Mouse (Mus musculus) midbrain, embryonic 11.5 days (tissue): ENCODE measurements around the gene Thrap3. TPM values are rescaled to one million over a fixed set of nuclear protein-coding genes. Genes with fewer than 3 reads are reported as not detected.
"Not testable (repeated sequence)": the region's sequence is repeated elsewhere in the genome, so short reads cannot be mapped to it uniquely, and the experiment has no call there.

Experiments
- ATAC-seq: fragments of 200-750 bp; cut with Nextera tagmentation; 2 replicates; pipeline ENCODE4 v1.8.0; 2017; ENCODE audit warnings: moderate TSS enrichment, moderate library complexity; ENCODE audit not compliant: low FRiP score
- DNase-seq: peaks from one replicate; pipeline ENCODE4 v3.0.0; 2015; ENCODE audit warnings: low spot score; ENCODE audit errors: missing footprints
- H3K27ac ChIP-seq: fragments of 300-500 bp; sonication (generic); 2 replicates; pipeline ENCODE4 v1.5.1; 2014; ENCODE audit warnings: low read depth, low read length
- H3K27me3 ChIP-seq: fragments of 300-500 bp; sonication (generic); 2 replicates; pipeline ENCODE4 v1.6.1; 2014; ENCODE audit warnings: mild to moderate bottlenecking, low read length, moderate library complexity, mixed read lengths; ENCODE audit not compliant: control insufficient read depth, insufficient read depth
- H3K36me3 ChIP-seq: fragments of 300-500 bp; sonication (generic); 2 replicates; pipeline ENCODE4 v1.6.1; 2014; ENCODE audit warnings: mild to moderate bottlenecking, low read length, moderate library complexity, mixed read lengths; ENCODE audit not compliant: control insufficient read depth, insufficient read depth
- H3K4me1 ChIP-seq: fragments of 300-500 bp; sonication (generic); 2 replicates; pipeline ENCODE4 v1.6.1; 2014; ENCODE audit warnings: low read length; ENCODE audit not compliant: control insufficient read depth, insufficient read depth
- H3K4me2 ChIP-seq: fragments of 300-500 bp; sonication (generic); 2 replicates; pipeline ENCODE4 v1.6.1; 2014; ENCODE audit warnings: mild to moderate bottlenecking, moderate library complexity
- H3K4me3 ChIP-seq: fragments of 300-500 bp; sonication (generic); 2 replicates; pipeline ENCODE4 v1.5.1; 2014; ENCODE audit warnings: low read depth, low read length
- H3K9ac ChIP-seq: fragments of 300-500 bp; sonication (generic); 2 replicates; pipeline ENCODE4 v1.6.1; 2014; ENCODE audit warnings: low read length
- H3K9me3 ChIP-seq: fragments of 300-500 bp; sonication (generic); 2 replicates; pipeline ENCODE4 v1.6.1; 2016; ENCODE audit warnings: low read length; ENCODE audit not compliant: control insufficient read depth
- WGBS: fragments of 180-500 bp; shearing (Covaris S2); extraction: QIAGEN DNeasy Blood & Tissue Kit; methylation state at CpG from one replicate; pipeline ENCODE4 v1.1.7; 2014; 5-methylcytosine and 5-hydroxymethylcytosine counted together
- polyA plus RNA-seq: library from polyadenylated mRNA; unstranded; fragments of >200 nt; fragmentation: Nextera tagmentation; extraction: Ambion mirVana; gene quantifications from 2 replicates; pipeline ENCODE4 v1.2.1, GENCODE M21; 2014

Gene Thrap3
- polyA plus RNA-seq, 1 experiment from 2014 or later, result 192 TPM

GRCm38 (mm10) chr4:126226640-126227039 lies 24.1 kb upstream of the Thrap3 start:
- Histone ChIP-seq H3K9me3 (no peaks in the 10 kb centered on the region), H3K4me1 (peaks cover 6% of the 10 kb centered on the region; the same call in 1 of the 2 replicates), H3K9ac (no peak overlapping the region), H3K27ac (no peak overlapping the region), H3K36me3 (peaks cover 8% of the 10 kb centered on the region; the same call in 1 of the 2 replicates), H3K4me3 (no peak overlapping the region), H3K4me2 (no peak overlapping the region), H3K27me3 (no peaks in the 10 kb centered on the region)
- no peak for DNase-seq
- 56% methylated on average over 12 of the region's 12 CpGs for WGBS
- peak; percentile 18; the same call in 1 of the 2 replicates for ATAC-seq

- ATAC-seq (no peak), DNase-seq (no peak)
- Histone ChIP-seq H3K9me3 (no peaks in the 10 kb centered on the region), H3K27ac (no peak overlapping the region), H3K4me2 (no peak overlapping the region), H3K36me3 (no peaks in the 10 kb centered on the region), H3K27me3 (no peaks in the 10 kb centered on the region), H3K4me3 (no peak overlapping the region), H3K9ac (no peak overlapping the region), H3K4me1 (peaks cover 6% of the 10 kb centered on the region; the same call in 1 of the 2 replicates)
- WGBS, result 87% methylated on average over 11 of the region's 11 CpGs
Observed at GRCm38 (mm10) chr4:126222631-126223030, 20.1 kb upstream of the Thrap3 start.

DNA sequence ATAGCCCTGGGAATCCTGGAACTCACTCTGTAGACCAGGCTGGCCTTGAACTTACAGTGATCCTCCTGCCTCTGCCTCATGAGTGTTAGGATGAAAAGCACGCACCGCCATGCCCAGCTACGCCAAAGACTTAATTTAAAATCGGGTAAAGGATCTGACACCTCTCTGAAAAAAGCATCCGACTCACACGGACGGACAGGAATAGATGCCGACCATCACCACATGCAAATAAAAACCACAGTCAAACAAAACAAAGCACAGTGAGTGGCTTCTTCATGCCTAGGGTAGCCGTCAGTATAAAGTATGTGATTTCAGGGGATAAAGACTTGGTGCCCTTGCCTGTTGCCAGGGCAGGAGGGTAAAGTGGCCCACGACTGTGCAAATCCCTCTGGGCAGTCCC lies 17.5 kb upstream of the Thrap3 start:
- H3K4me1 ChIP-seq, result no peaks in the 10 kb centered on the region
- no peak overlapping the region for H3K4me2 ChIP-seq
- H3K4me3 ChIP-seq, result no peak overlapping the region
- DNase-seq (no peak), ATAC-seq (no peak)
- no peaks in the 10 kb centered on the region for H3K36me3 ChIP-seq
- WGBS, result 90% methylated on average over 10 of the region's 10 CpGs
- H3K9ac ChIP-seq, result no peak overlapping the region
- H3K27ac ChIP-seq, result no peak overlapping the region
- no peaks in the 10 kb centered on the region for H3K9me3 ChIP-seq
- no peaks in the 10 kb centered on the region for H3K27me3 ChIP-seq

DNA sequence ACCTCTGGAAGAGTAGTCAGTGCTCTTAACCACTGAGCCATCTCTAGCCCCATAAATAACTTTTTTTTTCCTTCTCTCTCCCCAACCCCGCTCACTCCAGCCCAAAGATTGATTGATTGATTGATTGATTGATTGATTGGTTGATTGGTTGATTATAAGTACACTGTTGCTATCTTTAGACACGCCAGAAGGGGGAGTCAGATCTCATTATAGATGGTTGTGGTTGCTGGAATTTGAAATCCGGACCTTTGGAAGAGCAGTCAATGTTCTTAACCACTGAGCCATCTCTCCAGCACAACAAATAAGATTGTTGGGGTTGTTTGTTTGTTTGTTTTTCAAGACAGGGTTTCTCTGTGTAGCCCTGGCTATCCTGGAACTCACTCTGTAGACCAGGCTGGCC lies 17.0 kb upstream of the Thrap3 start:
- not testable (repeated sequence) for H3K27ac ChIP-seq, H3K27me3 ChIP-seq, ATAC-seq, H3K9ac ChIP-seq, H3K9me3 ChIP-seq, H3K4me1 ChIP-seq, H3K36me3 ChIP-seq, DNase-seq, H3K4me2 ChIP-seq, H3K4me3 ChIP-seq
- 71% methylated on average over 3 of the region's 3 CpGs for WGBS

GRCm38 (mm10) chr4:126217771-126218170 lies 15.2 kb upstream of the Thrap3 start:
- no peaks in the 10 kb centered on the region for H3K9me3 ChIP-seq
- H3K4me1 ChIP-seq, result no peaks in the 10 kb centered on the region
- no peak overlapping the region for H3K4me3 ChIP-seq
- no peak for ATAC-seq
- 85% methylated on average over 6 of the region's 6 CpGs for WGBS
- no peaks in the 10 kb centered on the region for H3K27me3 ChIP-seq
- DNase-seq, result no peak
- H3K9ac ChIP-seq, result no peak overlapping the region
- H3K4me2 ChIP-seq, result no peak overlapping the region
- no peaks in the 10 kb centered on the region for H3K36me3 ChIP-seq
- H3K27ac ChIP-seq, result no peak overlapping the region

GRCm38 (mm10) chr4:126207081-126207480 lies 4.5 kb upstream of the Thrap3 start:
- 63% methylated on average over 6 of the region's 6 CpGs for WGBS
- Histone ChIP-seq H3K4me3 (no peak overlapping the region), H3K4me1 (no peaks in the 10 kb centered on the region), H3K4me2 (no peak overlapping the region), H3K36me3 (no peaks in the 10 kb centered on the region), H3K27me3 (no peaks in the 10 kb centered on the region), H3K27ac (no peak overlapping the region), H3K9ac (no peak overlapping the region), H3K9me3 (no peaks in the 10 kb centered on the region)
- ATAC-seq (no peak), DNase-seq (no peak)

DNA sequence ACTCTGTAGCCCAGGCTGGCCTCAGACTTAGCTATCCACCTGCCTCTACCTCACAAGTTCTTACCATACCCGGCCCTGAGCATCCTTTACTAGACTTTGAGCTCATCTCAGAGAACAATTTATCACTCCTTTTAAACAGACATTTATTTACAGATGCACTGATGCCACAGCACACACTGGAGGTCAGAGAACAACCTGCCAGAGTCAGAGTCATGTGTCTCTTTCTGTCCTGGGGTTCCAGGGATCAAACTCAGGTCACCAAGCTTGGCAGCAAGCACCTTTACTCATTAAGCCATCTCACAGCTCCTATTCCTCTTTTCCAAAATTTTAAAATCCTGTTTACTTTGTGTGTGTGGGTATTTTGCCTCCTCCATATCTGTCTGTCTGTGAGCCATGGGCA lies 2.8 kb upstream of the Thrap3 start:
- DNase-seq (no peak), ATAC-seq (no peak)
- Histone ChIP-seq H3K27me3 (no peaks in the 10 kb centered on the region), H3K4me2 (no peak overlapping the region), H3K4me1 (peaks cover 7% of the 10 kb centered on the region), H3K4me3 (no peak overlapping the region), H3K27ac (no peak overlapping the region), H3K9ac (no peak overlapping the region), H3K9me3 (no peaks in the 10 kb centered on the region), H3K36me3 (0 out of 2 replicates have a peak, but pooled peaks cover 2% of the 10 kb centered on the region)
- WGBS, result 77% methylated on average over 1 of the region's 1 CpGs

GRCm38 (mm10) chr4:126204661-126205230 lies 2.2 kb upstream of the Thrap3 start:
- H3K9me3 ChIP-seq, result no peaks in the 10 kb centered on the region
- peaks cover 13% of the 10 kb centered on the region for H3K4me1 ChIP-seq
- H3K27ac ChIP-seq, result no peak overlapping the region
- no peak overlapping the region for H3K4me3 ChIP-seq
- 85% methylated on average over 12 of the region's 12 CpGs for WGBS
- no peak overlapping the region for H3K9ac ChIP-seq
- no peak overlapping the region for H3K4me2 ChIP-seq
- DNase-seq (no peak), ATAC-seq (no peak)
- H3K36me3 ChIP-seq, result 0 out of 2 replicates have a peak, but pooled peaks cover 2% of the 10 kb centered on the region
- H3K27me3 ChIP-seq, result no peaks in the 10 kb centered on the region

- Histone ChIP-seq H3K4me2 (no peak overlapping the region), H3K27me3 (no peaks in the 10 kb centered on the region), H3K4me3 (no peak overlapping the region), H3K9ac (no peak overlapping the region), H3K9me3 (no peaks in the 10 kb centered on the region), H3K36me3 (0 out of 2 replicates have a peak, but pooled peaks cover 2% of the 10 kb centered on the region), H3K27ac (no peak overlapping the region), H3K4me1 (peaks cover 13% of the 10 kb centered on the region)
- 86% methylated on average over 8 of the region's 8 CpGs for WGBS
- DNase-seq (no peak), ATAC-seq (no peak)
Observed at GRCm38 (mm10) chr4:126204016-126204415, 1.5 kb upstream of the Thrap3 start.
